Mouse (Mus musculus): ENCODE results near the gene Clip3.

DNA sequence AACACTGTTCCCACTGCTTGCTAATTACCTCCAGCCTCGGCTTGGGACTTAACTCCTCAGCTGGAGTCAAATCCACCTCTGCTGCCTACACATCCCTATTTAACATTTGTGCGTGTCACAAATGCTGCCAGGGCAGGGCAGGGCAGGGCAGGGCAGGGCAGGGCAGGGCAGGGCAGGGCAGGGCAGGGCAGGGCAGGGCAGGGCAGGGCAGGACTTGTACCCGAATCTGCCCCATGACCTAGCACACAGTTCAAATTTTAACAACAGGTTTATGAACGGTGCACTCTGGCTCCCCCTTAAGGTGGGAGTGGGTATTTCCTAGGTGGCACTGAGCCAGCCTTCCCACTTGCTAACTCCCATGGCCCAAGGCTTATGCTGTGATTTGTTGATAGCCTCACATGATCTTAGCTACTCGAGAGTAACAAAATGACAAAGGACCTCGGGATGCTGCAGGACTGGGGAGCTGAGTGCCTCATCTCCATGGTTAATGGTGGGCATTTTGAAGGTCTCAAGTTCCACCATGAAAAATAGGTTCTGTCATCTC is 61.8 kb downstream of the Clip3 start:
- peak; percentile 95 for TF ChIP-seq CTCF (conservative IDR thresholded peaks at IDR 0.05; ENCODE audit: low read length)
- no peak for TF ChIP-seq NANOG (IDR thresholded peaks at IDR 0.05; ENCODE audit: borderline replicate concordance, low read length)
